Mouse (Mus musculus): ENCODE measurements around the gene Endog. TPM values are rescaled to one million over a fixed set of nuclear protein-coding genes. Genes with fewer than 3 reads are reported as not detected.
"Not testable (repeated sequence)": the region's sequence is repeated elsewhere in the genome, so short reads cannot be mapped to it uniquely, and the experiment has no call there.

The Endog gene
- polyA plus RNA-seq, 1 experiment from 2014 or later: 58.2 TPM

GRCm38 (mm10) chr2:30178711-30179110, 7.4 kb downstream of the Endog start:
- not testable (repeated sequence) for DNase-seq (ENCODE audit: low spot score); H3K9ac ChIP-seq (ENCODE audit: low read depth, low read length); H3K27me3 ChIP-seq (ENCODE audit: insufficient read depth, low read length); H3K27ac ChIP-seq; ATAC-seq (replicated peaks; ENCODE audit: low FRiP score, low read depth); H3K4me1 ChIP-seq (replicated peaks; ENCODE audit: insufficient read depth, low read length); H3K9me3 ChIP-seq (replicated peaks; ENCODE audit: low read length)
- peak; percentile 23; the same call in 1 of the 2 replicates for TF ChIP-seq CTCF (IDR thresholded peaks at IDR 0.05; ENCODE audit: low read depth)
- WGBS: 49% methylated on average over 7 of the region's 7 CpGs
- H3K4me3 ChIP-seq (replicated peaks; ENCODE audit: low read depth, low read length): peak overlapping the region; percentile 65
- H3K4me2 ChIP-seq (ENCODE audit: low read length): peak overlapping the region; percentile 84
- H3K36me3 ChIP-seq (ENCODE audit: insufficient read depth, low read length): peaks cover 23% of the 10 kb centered on the region

GRCm38 (mm10) chr2:30182424-30182823, 11.1 kb downstream of the Endog start:
- Histone ChIP-seq H3K36me3 (ENCODE audit: insufficient read depth, low read length) (no peaks in the 10 kb centered on the region), H3K9me3 (replicated peaks; ENCODE audit: low read length) (no peaks in the 10 kb centered on the region), H3K4me2 (ENCODE audit: low read length) (no peak overlapping the region), H3K9ac (ENCODE audit: low read depth, low read length) (no peak overlapping the region), H3K4me1 (replicated peaks; ENCODE audit: insufficient read depth, low read length) (peaks cover 5% of the 10 kb centered on the region), H3K27ac (no peak overlapping the region), H3K27me3 (ENCODE audit: insufficient read depth, low read length) (no peaks in the 10 kb centered on the region), H3K4me3 (replicated peaks; ENCODE audit: low read depth, low read length) (no peak overlapping the region)
- DNase-seq (ENCODE audit: low spot score) (no peak), ATAC-seq (replicated peaks; ENCODE audit: low FRiP score, low read depth) (no peak)
- no peak for TF ChIP-seq CTCF (IDR thresholded peaks at IDR 0.05; ENCODE audit: low read depth)
- WGBS: 84% methylated on average over 2 of the region's 2 CpGs

GRCm38 (mm10) chr2:30183721-30184120, 12.4 kb downstream of the Endog start:
- WGBS: 69% methylated on average over 3 of the region's 3 CpGs
- ATAC-seq (replicated peaks; ENCODE audit: low FRiP score, low read depth) (peak; percentile 78), DNase-seq (ENCODE audit: low spot score) (no peak)
- no peaks in the 10 kb centered on the region for H3K9me3 ChIP-seq (replicated peaks; ENCODE audit: low read length)
- H3K4me3 ChIP-seq (replicated peaks; ENCODE audit: low read depth, low read length): no peak overlapping the region
- H3K4me1 ChIP-seq (replicated peaks; ENCODE audit: insufficient read depth, low read length): no peaks in the 10 kb centered on the region
- H3K9ac ChIP-seq (ENCODE audit: low read depth, low read length): no peak overlapping the region
- no peaks in the 10 kb centered on the region for H3K36me3 ChIP-seq (ENCODE audit: insufficient read depth, low read length)
- no peak for TF ChIP-seq CTCF (IDR thresholded peaks at IDR 0.05; ENCODE audit: low read depth)
- H3K27me3 ChIP-seq (ENCODE audit: insufficient read depth, low read length): no peaks in the 10 kb centered on the region
- no peak overlapping the region for H3K4me2 ChIP-seq (ENCODE audit: low read length)
- no peak overlapping the region for H3K27ac ChIP-seq

- WGBS: 93% methylated on average over 6 of the region's 6 CpGs
- Histone ChIP-seq H3K4me2 (ENCODE audit: low read length) (no peak overlapping the region), H3K4me1 (replicated peaks; ENCODE audit: insufficient read depth, low read length) (no peaks in the 10 kb centered on the region), H3K9ac (ENCODE audit: low read depth, low read length) (no peak overlapping the region), H3K9me3 (replicated peaks; ENCODE audit: low read length) (no peaks in the 10 kb centered on the region), H3K27me3 (ENCODE audit: insufficient read depth, low read length) (no peaks in the 10 kb centered on the region), H3K4me3 (replicated peaks; ENCODE audit: low read depth, low read length) (no peak overlapping the region), H3K27ac (no peak overlapping the region), H3K36me3 (ENCODE audit: insufficient read depth, low read length) (no peaks in the 10 kb centered on the region)
- DNase-seq (ENCODE audit: low spot score): no peak
- no peak; the same call in 1 of the 2 replicates for ATAC-seq (replicated peaks; ENCODE audit: low FRiP score, low read depth)
- no peak for TF ChIP-seq CTCF (IDR thresholded peaks at IDR 0.05; ENCODE audit: low read depth)
Measured at GRCm38 (mm10) chr2:30185276-30185675, 14.0 kb downstream of the Endog start.

GRCm38 (mm10) chr2:30185681-30186080, 14.4 kb downstream of the Endog start:
- Histone ChIP-seq H3K4me1 (replicated peaks; ENCODE audit: insufficient read depth, low read length) (no peaks in the 10 kb centered on the region), H3K4me3 (replicated peaks; ENCODE audit: low read depth, low read length) (no peak overlapping the region), H3K27ac (no peak overlapping the region), H3K36me3 (ENCODE audit: insufficient read depth, low read length) (no peaks in the 10 kb centered on the region), H3K4me2 (ENCODE audit: low read length) (no peak overlapping the region), H3K9ac (ENCODE audit: low read depth, low read length) (no peak overlapping the region), H3K27me3 (ENCODE audit: insufficient read depth, low read length) (no peaks in the 10 kb centered on the region), H3K9me3 (replicated peaks; ENCODE audit: low read length) (no peaks in the 10 kb centered on the region)
- no peak for TF ChIP-seq CTCF (IDR thresholded peaks at IDR 0.05; ENCODE audit: low read depth)
- 77% methylated on average over 3 of the region's 3 CpGs for WGBS
- ATAC-seq (replicated peaks; ENCODE audit: low FRiP score, low read depth): no peak
- DNase-seq (ENCODE audit: low spot score): no peak

- no peak for TF ChIP-seq CTCF (IDR thresholded peaks at IDR 0.05; ENCODE audit: low read depth)
- H3K4me2 ChIP-seq (ENCODE audit: low read length): no peak overlapping the region
- H3K9me3 ChIP-seq (replicated peaks; ENCODE audit: low read length): no peaks in the 10 kb centered on the region
- no peak overlapping the region for H3K4me3 ChIP-seq (replicated peaks; ENCODE audit: low read depth, low read length)
- WGBS: 84% methylated on average over 12 of the region's 12 CpGs
- H3K36me3 ChIP-seq (ENCODE audit: insufficient read depth, low read length): no peaks in the 10 kb centered on the region
- H3K4me1 ChIP-seq (replicated peaks; ENCODE audit: insufficient read depth, low read length): no peaks in the 10 kb centered on the region
- ATAC-seq (replicated peaks; ENCODE audit: low FRiP score, low read depth) (no peak; the same call in 1 of the 2 replicates), DNase-seq (ENCODE audit: low spot score) (no peak)
- H3K27ac ChIP-seq: no peak overlapping the region
- no peaks in the 10 kb centered on the region for H3K27me3 ChIP-seq (ENCODE audit: insufficient read depth, low read length)
- H3K9ac ChIP-seq (ENCODE audit: low read depth, low read length): no peak overlapping the region
Measured at GRCm38 (mm10) chr2:30191790-30192580, 20.7 kb downstream of the Endog start.

Data from kidney, postnatal 0 days (tissue).